Mouse (Mus musculus) layer of hippocampus, adult 8-10 months (tissue): ENCODE measurements around the gene Insl3. TPM values are rescaled to one million over a fixed set of nuclear protein-coding genes. Genes with fewer than 3 reads are reported as not detected.

Source experiments
- total RNA-seq, 4 experiments: library from RNA; stranded (reverse); gene quantifications; 2 replicates each; pipeline ENCODE4 v1.2.4; 2022

The Insl3 gene
- total RNA-seq, 4 experiments from 2014 or later = 2.1 to 6.9 (median 2.6) TPM

Other genes with a start within 250 kb of the Insl3 start
- 100 to 1,000 TPM; 200 to 255 (median 229) TPM for gene Abhd8, start 225.6 kb upstream of the Insl3 start, total RNA-seq
- 10 to 100 TPM; 38.6 to 47.2 (median 46.2) TPM for gene Mrpl34, start 224.3 kb upstream of the Insl3 start, total RNA-seq
- 10 to 100 TPM; 74.9 to 82.2 (median 79.0) TPM for gene Dda1, start 220.0 kb upstream of the Insl3 start, total RNA-seq
- gene Ano8, start 203.3 kb upstream of the Insl3 start, total RNA-seq = 10 to 100 TPM; 48.4 to 55.9 (median 51.6) TPM
- gene Gtpbp3, start 201.1 kb upstream of the Insl3 start, total RNA-seq = 10 to 100 TPM; 28.8 to 42.3 (median 32.5) TPM
- gene Plvap, start 177.5 kb upstream of the Insl3 start, total RNA-seq = 1 to 10 TPM; 6.2 to 9.6 (median 7.4) TPM
- not detected for gene Ccdc194, start 163.5 kb upstream of the Insl3 start, total RNA-seq
- gene Bst2, start 151.8 kb upstream of the Insl3 start, total RNA-seq = 10 to 100 TPM in 2 of 4 experiments, 1 to 10 TPM in 2; 4.1 to 23.3 (median 8.6) TPM
- gene Mvb12a, start 146.3 kb upstream of the Insl3 start, total RNA-seq = 10 to 100 TPM; 32.6 to 43.7 (median 36.8) TPM
- gene Tmem221, start 130.3 kb upstream of the Insl3 start, total RNA-seq = 1 to 10 TPM in 1 of 4 experiments, under 1 TPM in 3; 0.27 to 1.3 (median 0.54) TPM
- gene Nxnl1, start 122.6 kb upstream of the Insl3 start, total RNA-seq = under 1 TPM in 2 of 4 experiments, not detected in 2; 0.14 to 0.28 TPM
- gene Slc27a1, start 120.3 kb upstream of the Insl3 start, total RNA-seq = 100 to 1,000 TPM; 107 to 130 (median 117) TPM
- gene Pgls, start 97.0 kb upstream of the Insl3 start, total RNA-seq = 10 to 100 TPM; 29.1 to 38.5 (median 33.6) TPM
- gene Fam129c, start 91.6 kb upstream of the Insl3 start, total RNA-seq = 1 to 10 TPM; 2.0 to 4.6 (median 3.5) TPM
- gene Colgalt1, start 78.2 kb upstream of the Insl3 start, total RNA-seq = 10 to 100 TPM; 53.2 to 59.7 (median 53.8) TPM
- 100 to 1,000 TPM; 219 to 265 (median 239) TPM for gene Unc13a, start 17.5 kb upstream of the Insl3 start, total RNA-seq
- gene Jak3, start 12.9 kb upstream of the Insl3 start, total RNA-seq = 10 to 100 TPM in 1 of 4 experiments, 1 to 10 TPM in 3; 4.6 to 10.5 (median 7.9) TPM
- under 1 TPM; 0.47 to 0.93 (median 0.56) TPM for gene B3gnt3, start 12.6 kb downstream of the Insl3 start, total RNA-seq
- 100 to 1,000 TPM in 3 of 4 experiments, 10 to 100 TPM in 1; 92.1 to 120 (median 112) TPM for gene Fcho1, start 36.5 kb downstream of the Insl3 start, total RNA-seq
- gene Zfp709, start 192.8 kb downstream of the Insl3 start, total RNA-seq = 10 to 100 TPM in 2 of 4 experiments, 1 to 10 TPM in 2; 8.2 to 12.4 (median 9.8) TPM
- gene Zfp882, start 219.4 kb downstream of the Insl3 start, total RNA-seq = 10 to 100 TPM; 13.7 to 19.8 (median 17.1) TPM
- gene Zfp617, start 219.4 kb downstream of the Insl3 start, total RNA-seq = 10 to 100 TPM; 26.8 to 31.9 (median 27.0) TPM